ENCODE assay signal across 10 mouse cellular contexts in genomic region chrX:95442261-95442660, GRCm38 (mm10). TPM values are rescaled to one million over a fixed set of nuclear protein-coding genes. Genes with fewer than 3 reads are reported as not detected.
DNase-seq lines count a peak whose midpoint lies in the region; ATAC-seq lines count a peak whose summit lies in the region.
"Had no signal": no experiment of that assay in that cellular context is flagged by ENCODE, and none has a peak within 500 bp of the region (broad histone marks: within the 10 kb centered on the region; RNA-seq: fewer than 3 reads in every experiment).

No protein-coding gene starts in this region.

- no peak for DNase-seq in embryonic facial prominence, embryonic 10.5 days (ENCODE audit: low spot score)
- DNase-seq in hindbrain, embryonic 11.5 days (ENCODE audit: low spot score): no peak
- DNase-seq in brain, adult 2 months (ENCODE audit: low read depth, low spot score): peak; percentile 17
- DNase-seq in cerebellum, adult 9-11 months: no peak
- no peak for DNase-seq in thymus, postnatal 0 days (ENCODE audit: low spot score)
- DNase-seq: cerebellum, adult 2 months had no signal

- 0 out of 2 replicates have a peak overlapping the region, but pooled peaks have one; percentile 20 for H3K4me2 ChIP-seq in embryonic facial prominence, embryonic 13.5 days
- H3K4me2 ChIP-seq in hindbrain, embryonic 13.5 days: peak overlapping the region; percentile 66
- no peak overlapping the region for H3K4me2 ChIP-seq in hindbrain, embryonic 11.5 days (replicated peaks; ENCODE audit: low read depth, low read length)
- H3K4me2 ChIP-seq in midbrain, embryonic 16.5 days (ENCODE audit: low read length): peak overlapping the region; percentile 7; the same call in 1 of the 2 replicates
- H3K4me2 ChIP-seq: liver, embryonic 15.5 days had no signal

- H3K9me3 ChIP-seq in embryonic facial prominence, embryonic 13.5 days: no peaks in the 10 kb centered on the region
- no peaks in the 10 kb centered on the region for H3K9me3 ChIP-seq in embryonic facial prominence, embryonic 10.5 days
- no peaks in the 10 kb centered on the region for H3K9me3 ChIP-seq in hindbrain, embryonic 13.5 days
- H3K9me3 ChIP-seq in hindbrain, embryonic 11.5 days (ENCODE audit: control insufficient read depth, low read length): no peaks in the 10 kb centered on the region
- no peaks in the 10 kb centered on the region for H3K9me3 ChIP-seq in midbrain, embryonic 16.5 days (replicated peaks; ENCODE audit: control insufficient read depth, low read length, poor library complexity, severe bottlenecking)
- H3K9me3 ChIP-seq: liver, embryonic 15.5 days had no signal

- WGBS in embryonic facial prominence, embryonic 13.5 days: 41% methylated on average over 1 of the region's 1 CpGs
- WGBS in embryonic facial prominence, embryonic 10.5 days: 57% methylated on average over 1 of the region's 1 CpGs
- 65% methylated on average over 1 of the region's 1 CpGs for WGBS in hindbrain, embryonic 13.5 days
- WGBS in hindbrain, embryonic 11.5 days: 42% methylated on average over 1 of the region's 1 CpGs
- 52% methylated on average over 1 of the region's 1 CpGs for WGBS in midbrain, embryonic 16.5 days

- no peak for ATAC-seq in embryonic facial prominence, embryonic 13.5 days (ENCODE audit: insufficient number of reproducible peaks, insufficient read depth, low FRiP score, low TSS enrichment, low read depth)
- no peak for ATAC-seq in hindbrain, embryonic 13.5 days (ENCODE audit: low FRiP score)
- ATAC-seq in hindbrain, embryonic 11.5 days (ENCODE audit: low FRiP score): no peak
- no peak for ATAC-seq in midbrain, embryonic 16.5 days

- peaks cover 4% of the 10 kb centered on the region; the same call in 1 of the 2 replicates for H3K27me3 ChIP-seq in embryonic facial prominence, embryonic 13.5 days
- H3K27me3 ChIP-seq in embryonic facial prominence, embryonic 10.5 days (replicated peaks; ENCODE audit: low read depth, poor library complexity, severe bottlenecking): peaks cover 19% of the 10 kb centered on the region
- no peaks in the 10 kb centered on the region for H3K27me3 ChIP-seq in hindbrain, embryonic 13.5 days
- no peaks in the 10 kb centered on the region for H3K27me3 ChIP-seq in hindbrain, embryonic 11.5 days (ENCODE audit: control insufficient read depth, insufficient read depth, low read length)
- H3K27me3 ChIP-seq in midbrain, embryonic 16.5 days (ENCODE audit: control insufficient read depth, insufficient read depth, low read depth, low read length): no peaks in the 10 kb centered on the region
- H3K27me3 ChIP-seq: liver, embryonic 15.5 days had no signal

- H3K4me1 ChIP-seq in embryonic facial prominence, embryonic 13.5 days: peaks cover 12% of the 10 kb centered on the region
- peaks cover 12% of the 10 kb centered on the region; the same call in 1 of the 2 replicates for H3K4me1 ChIP-seq in embryonic facial prominence, embryonic 10.5 days
- peaks cover 20% of the 10 kb centered on the region for H3K4me1 ChIP-seq in hindbrain, embryonic 13.5 days (replicated peaks)
- no peaks in the 10 kb centered on the region for H3K4me1 ChIP-seq in hindbrain, embryonic 11.5 days (replicated peaks; ENCODE audit: control insufficient read depth, insufficient read depth, low read length)
- peaks cover 14% of the 10 kb centered on the region for H3K4me1 ChIP-seq in midbrain, embryonic 16.5 days (ENCODE audit: control insufficient read depth, insufficient read depth, low read length)

- H3K36me3 ChIP-seq in embryonic facial prominence, embryonic 13.5 days: no peaks in the 10 kb centered on the region
- H3K36me3 ChIP-seq in embryonic facial prominence, embryonic 10.5 days (replicated peaks): 0 out of 2 replicates have a peak, but pooled peaks cover 2% of the 10 kb centered on the region
- peaks cover 1% of the 10 kb centered on the region; the same call in 1 of the 2 replicates for H3K36me3 ChIP-seq in hindbrain, embryonic 13.5 days
- no peaks in the 10 kb centered on the region for H3K36me3 ChIP-seq in hindbrain, embryonic 11.5 days (ENCODE audit: control insufficient read depth, insufficient read depth, low read length)
- no peaks in the 10 kb centered on the region for H3K36me3 ChIP-seq in midbrain, embryonic 16.5 days (ENCODE audit: control insufficient read depth, insufficient read depth, low read length)
- H3K36me3 ChIP-seq: liver, embryonic 15.5 days had no signal

- no peak overlapping the region for H3K27ac ChIP-seq in embryonic facial prominence, embryonic 13.5 days
- no peak overlapping the region for H3K27ac ChIP-seq in embryonic facial prominence, embryonic 10.5 days (replicated peaks)
- H3K27ac ChIP-seq in hindbrain, embryonic 13.5 days: no peak overlapping the region
- H3K27ac ChIP-seq in hindbrain, embryonic 11.5 days (ENCODE audit: low read depth, low read length): no peak overlapping the region
- no peak overlapping the region for H3K27ac ChIP-seq in midbrain, embryonic 16.5 days (ENCODE audit: low read length)
- H3K27ac ChIP-seq: liver, embryonic 15.5 days had no signal

- H3K4me3 ChIP-seq in embryonic facial prominence, embryonic 13.5 days: no peak overlapping the region
- H3K4me3 ChIP-seq in embryonic facial prominence, embryonic 10.5 days: no peak overlapping the region
- no peak overlapping the region for H3K4me3 ChIP-seq in hindbrain, embryonic 13.5 days
- no peak overlapping the region for H3K4me3 ChIP-seq in hindbrain, embryonic 11.5 days (ENCODE audit: low read depth, low read length)
- H3K4me3 ChIP-seq in midbrain, embryonic 16.5 days (ENCODE audit: low read depth, low read length): no peak overlapping the region
- H3K4me3 ChIP-seq: liver, embryonic 15.5 days had no signal

- H3K9ac ChIP-seq in embryonic facial prominence, embryonic 13.5 days: no peak overlapping the region
- H3K9ac ChIP-seq in hindbrain, embryonic 13.5 days: no peak overlapping the region
- no peak overlapping the region for H3K9ac ChIP-seq in hindbrain, embryonic 11.5 days (ENCODE audit: low read depth, low read length)
- no peak overlapping the region for H3K9ac ChIP-seq in midbrain, embryonic 16.5 days (ENCODE audit: low read depth, low read length)
- H3K9ac ChIP-seq: liver, embryonic 15.5 days had no signal

RNA-seq across cellular contexts. Expression of gene Amer1, which starts 2.4 kb away (rescaled TPM):
- 13.4 and 13.9 TPM in 2 replicates for polyA plus RNA-seq in embryonic facial prominence, embryonic 13.5 days (2015; fragmentation: Nextera tagmentation; extraction: Ambion mirVana)
- polyA plus RNA-seq in embryonic facial prominence, embryonic 10.5 days (2016; fragmentation: Nextera tagmentation; extraction: Ambion mirVana): 10.3 and 11.9 TPM in 2 replicates
- polyA plus RNA-seq in hindbrain, embryonic 13.5 days (2015; fragmentation: Nextera tagmentation; extraction: Ambion mirVana): 11.7 and 13.1 TPM in 2 replicates
- polyA plus RNA-seq in hindbrain, embryonic 11.5 days (2014; fragmentation: Nextera tagmentation; extraction: Ambion mirVana): 8.6 and 9.7 TPM in 2 replicates
- polyA plus RNA-seq in midbrain, embryonic 16.5 days (2015; fragmentation: Nextera tagmentation; extraction: Ambion mirVana): 12.7 and 14.0 TPM in 2 replicates
- polyA plus RNA-seq in thymus, postnatal 0 days (2015; fragmentation: Nextera tagmentation; extraction: Ambion mirVana): 4.2 and 5.4 TPM in 2 replicates
